Mouse (Mus musculus) cerebellum, adult 2 months (tissue): ENCODE measurements around the gene Gm13697.
"Not testable (repeated sequence)": the region's sequence is repeated elsewhere in the genome, so short reads cannot be mapped to it uniquely, and the experiment has no call there.

Source experiments
- CTCF ChIP-seq: fragments of 200-500 bp; IDR thresholded peaks from 2 replicates; pipeline ENCODE4 v1.5.1; 2011; ENCODE audit warnings: low read depth, mild to moderate bottlenecking, control low read depth, low read length, moderate library complexity, borderline replicate concordance; ENCODE audit not compliant: insufficient read depth
- POLR2A ChIP-seq: fragments of 200-500 bp; IDR thresholded peaks from 2 replicates; pipeline ENCODE4 v1.6.1; 2011; ENCODE audit warnings: low read length, control low read depth, borderline replicate concordance; ENCODE audit not compliant: insufficient read depth

GRCm38 (mm10) chr2:83955393-83955792 lies 29.1 kb upstream of the Gm13697 start, which contains the start of gene Gm13698:
- TF ChIP-seq CTCF, POLR2A: not testable (repeated sequence)
